Mouse (Mus musculus) gastrocnemius, postnatal 36 days (tissue): ENCODE measurements around the gene Cd300ld5. TPM values are rescaled to one million over a fixed set of nuclear protein-coding genes. Genes with fewer than 3 reads are reported as not detected.
A peak's percentile ranks its signal among the peaks of the same experiment; 100 is the strongest.
"Not testable (repeated sequence)": the region's sequence is repeated elsewhere in the genome, so short reads cannot be mapped to it uniquely, and the experiment has no call there.

Source experiments
- DNase-seq, 2 experiments: peaks; one replicate each; pipeline ENCODE4 v3.0.0; 2022
- intact Hi-C: fragments of 180-260 bp; cut with DNase I; formaldehyde crosslinking; loops from one replicate; pipeline ENCODE4 v1.15.1; 2025
- long read RNA-seq, 2 experiments: library from polyadenylated mRNA; stranded (forward); transcript quantifications; one replicate each; pipeline ENCODE4 v2.0.0; 2021
- total RNA-seq, 2 experiments: library from RNA; stranded (reverse); gene quantifications; 2 replicates each; pipeline ENCODE4 v1.2.3; 2021

Gene Cd300ld5
- total RNA-seq, result 1 to 10 TPM in 1 of 2 experiments, not detected in 1; 2.4 TPM
- long read RNA-seq, experiment 1, result 0 reads
- long read RNA-seq, experiment 2, result 0 reads

GRCm38 (mm10) chr11:115037669-115038068 lies at the start of gene Cd300ld5:
Gene Cd300ld5, minus strand, starts transcription at chr11:115037769.
- intact Hi-C loops, DNase-seq: not testable (repeated sequence)

GRCm38 (mm10) chr11:115086213-115086612 lies 48.6 kb upstream of the Cd300ld5 start:
- DNase-seq, result no peak
- intact Hi-C loops, result loop anchor here (10.0 kb wide), 1 partner anchor 179 kb away; the partner anchor contains the start of gene Grin2c

DNA sequence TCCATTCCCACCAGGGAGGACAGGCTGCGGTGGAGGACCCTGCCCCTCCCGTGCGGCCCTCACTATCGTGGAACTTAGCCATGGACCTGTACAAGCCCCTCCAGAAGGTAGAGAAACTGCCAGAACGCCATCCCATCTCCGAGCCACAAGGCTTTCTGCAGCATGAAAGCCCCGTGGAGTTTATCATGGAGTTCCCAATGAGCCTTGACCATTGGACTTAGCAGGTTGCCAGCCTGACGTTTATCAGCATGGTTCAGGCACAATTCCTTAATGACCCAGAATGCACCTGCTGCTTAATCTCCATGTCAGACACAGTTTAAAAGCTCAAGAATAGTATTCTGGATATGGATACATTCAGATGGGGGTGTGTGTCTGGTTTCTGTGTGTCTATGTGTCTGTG lies 47.5 kb upstream of the Cd300ld5 start:
- no peak for DNase-seq
- intact Hi-C loops, result loop anchor here (10.0 kb wide), 1 partner anchor 180 kb away; the partner anchor contains the start of gene Grin2c

- intact Hi-C loops, result loop anchor here (10.0 kb wide), 1 partner anchor 180 kb away; the partner anchor contains the start of gene Grin2c
- no peak for DNase-seq
Measured at GRCm38 (mm10) chr11:115084595-115084994, 47.0 kb upstream of the Cd300ld5 start.

- intact Hi-C loops, result loop anchor here (1.0 to 10.0 kb wide), 2 partner anchors 70 to 181 kb away; partner anchors contain the start of gene Grin2c
- peak; percentile 29 to 54 for DNase-seq
Measured at GRCm38 (mm10) chr11:115083376-115084139, 46.0 kb upstream of the Cd300ld5 start.

GRCm38 (mm10) chr11:115082196-115082595 lies 44.6 kb upstream of the Cd300ld5 start:
- intact Hi-C loops, result loop anchor here (10.0 kb wide), 1 partner anchor 183 kb away; the partner anchor contains the start of gene Grin2c
- no peak for DNase-seq

DNA sequence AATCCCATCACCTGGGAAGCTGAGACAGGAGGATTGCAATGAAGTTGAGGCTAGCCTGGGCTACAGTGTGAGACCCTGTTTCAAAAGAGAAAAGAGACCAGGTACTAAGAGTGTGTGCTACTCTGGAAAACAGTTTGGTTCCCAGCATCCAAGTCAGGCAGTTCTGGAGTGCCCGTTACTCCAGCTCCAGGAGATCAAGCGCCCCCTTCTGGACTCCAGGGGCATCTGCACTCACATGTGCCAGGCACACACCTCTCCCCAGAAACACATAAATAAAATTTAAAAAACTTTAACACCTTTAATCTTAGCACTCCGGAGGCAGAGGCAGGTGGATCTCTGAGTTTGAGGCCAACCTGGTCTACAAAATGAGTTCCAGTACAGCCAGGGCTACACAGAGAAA lies 43.8 kb upstream of the Cd300ld5 start:
- no peak for DNase-seq
- intact Hi-C loops, result loop anchor here (10.0 kb wide), 1 partner anchor 183 kb away; the partner anchor contains the start of gene Grin2c

GRCm38 (mm10) chr11:115080886-115081285 lies 43.3 kb upstream of the Cd300ld5 start:
- intact Hi-C loops, result loop anchor here (10.0 kb wide), 1 partner anchor 184 kb away; the partner anchor contains the start of gene Grin2c
- DNase-seq, result peak in 1 of 2 experiments; percentile 33

DNA sequence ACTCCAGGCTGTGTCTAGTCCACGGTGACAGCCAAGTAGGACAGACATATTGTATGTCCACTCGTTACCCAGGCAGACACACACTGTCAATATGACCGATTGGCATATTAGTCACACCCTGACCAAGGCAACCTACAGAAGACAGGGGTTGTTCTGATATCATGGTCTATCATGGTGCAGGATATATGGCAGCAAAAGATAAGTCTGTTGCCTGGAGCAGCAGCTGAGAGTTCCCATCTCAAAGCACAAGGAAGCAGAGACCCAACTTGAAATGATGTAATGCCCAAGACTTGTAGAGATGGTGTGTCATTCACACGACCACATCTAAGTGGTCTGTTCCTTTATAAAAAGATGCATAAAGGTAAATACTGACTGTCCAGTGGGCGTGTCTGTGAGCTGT lies 41.1 kb upstream of the Cd300ld5 start:
- DNase-seq, result no peak
- intact Hi-C loops, result no loop called here

DNA sequence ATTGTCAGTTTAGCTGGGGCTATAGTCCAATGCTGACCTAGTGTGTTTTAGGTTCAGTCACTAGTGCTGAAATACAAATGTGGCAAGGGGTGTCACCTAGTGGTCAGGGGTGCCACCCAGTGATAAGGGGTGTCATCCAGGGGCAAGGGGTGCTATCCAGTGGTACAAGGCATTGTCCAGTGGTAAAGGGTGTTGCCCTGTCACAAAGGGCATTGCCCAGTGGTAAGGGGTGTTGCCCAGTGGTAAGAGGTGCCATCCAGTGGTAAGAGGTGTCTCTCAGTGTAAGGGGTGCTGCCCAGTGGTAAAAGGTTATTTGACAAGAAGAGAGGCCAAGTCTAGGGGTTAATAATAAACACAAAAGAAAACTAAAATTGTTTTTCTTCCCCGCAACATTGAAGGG lies 39.9 kb upstream of the Cd300ld5 start:
- DNase-seq, result no peak
- intact Hi-C loops, result no loop called here

GRCm38 (mm10) chr11:115075859-115076258 lies 38.3 kb upstream of the Cd300ld5 start:
- DNase-seq, result no peak
- intact Hi-C loops, result no loop called here

DNA sequence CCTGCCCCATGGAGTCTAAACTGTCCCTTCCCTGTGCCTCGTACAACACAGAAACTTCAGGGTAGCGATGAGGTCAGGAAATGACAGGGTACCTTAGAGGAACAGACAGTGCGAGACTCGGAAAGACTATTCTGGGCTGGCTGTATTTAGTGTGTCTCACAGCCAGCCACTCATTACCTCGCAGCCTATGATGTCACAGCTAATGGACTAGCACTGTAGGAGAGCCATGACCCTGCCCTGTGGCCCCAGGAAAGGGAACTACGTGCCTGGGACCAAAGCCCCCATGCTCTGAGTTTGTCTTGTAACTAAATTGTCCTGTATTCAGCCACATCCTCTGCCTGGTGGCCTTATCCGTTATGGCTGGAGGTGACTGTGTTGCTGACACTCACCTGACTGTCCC lies 37.8 kb upstream of the Cd300ld5 start:
- intact Hi-C loops, result no loop called here
- DNase-seq, result no peak

- no peak for DNase-seq
- intact Hi-C loops, result no loop called here
Measured at GRCm38 (mm10) chr11:115073002-115073401, 35.4 kb upstream of the Cd300ld5 start.

GRCm38 (mm10) chr11:115071631-115072294 lies 34.2 kb upstream of the Cd300ld5 start:
- intact Hi-C loops, result no loop called here
- peak in 1 of 2 experiments; percentile 19 for DNase-seq

DNA sequence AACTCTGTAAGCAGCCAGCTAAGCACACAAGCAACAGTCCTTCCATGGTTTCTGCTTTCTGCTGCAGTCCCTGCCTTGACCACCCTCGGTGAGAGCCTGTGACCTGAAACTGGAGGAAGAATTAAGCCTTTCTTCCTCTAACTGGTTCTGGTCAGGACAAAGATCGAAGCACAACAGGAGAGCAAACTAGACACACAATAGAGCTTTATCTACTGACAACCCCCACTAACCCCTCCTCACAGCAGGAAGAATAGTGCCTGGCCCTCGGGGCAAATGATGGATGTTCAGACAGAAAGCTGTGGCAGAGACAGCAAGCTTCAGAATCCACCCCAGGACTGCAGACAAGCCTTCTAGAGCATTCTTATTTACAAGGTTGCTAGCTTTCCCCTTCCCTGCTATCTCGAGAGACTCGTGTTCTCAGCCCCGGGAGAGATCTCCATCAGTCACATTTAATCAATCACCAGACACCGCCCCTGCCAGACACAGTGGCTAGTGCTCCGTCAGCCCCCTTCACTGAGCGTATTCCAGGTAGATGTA lies 33.5 kb upstream of the Cd300ld5 start:
- no peak for DNase-seq
- intact Hi-C loops, result no loop called here

DNA sequence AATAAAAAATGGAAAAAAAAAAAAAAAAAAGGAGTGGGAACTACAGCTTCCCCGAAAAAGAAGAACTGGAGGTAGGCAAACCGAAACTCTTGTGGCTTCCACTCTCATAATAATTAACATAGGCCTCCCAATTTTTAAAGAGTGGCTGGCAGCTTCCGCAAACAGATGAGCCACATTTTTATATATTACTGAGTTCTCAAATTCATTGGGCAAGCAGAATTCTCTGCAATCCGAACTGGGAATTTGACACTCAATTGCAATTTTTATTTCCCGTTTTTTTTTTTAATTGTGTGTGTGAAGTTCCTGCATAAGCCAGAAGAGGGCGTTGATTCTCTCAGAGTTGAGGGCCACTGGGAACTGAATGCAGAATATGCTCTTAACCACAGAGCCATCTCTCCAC lies 29.2 kb upstream of the Cd300ld5 start:
- DNase-seq, result no peak
- intact Hi-C loops, result no loop called here

DNA sequence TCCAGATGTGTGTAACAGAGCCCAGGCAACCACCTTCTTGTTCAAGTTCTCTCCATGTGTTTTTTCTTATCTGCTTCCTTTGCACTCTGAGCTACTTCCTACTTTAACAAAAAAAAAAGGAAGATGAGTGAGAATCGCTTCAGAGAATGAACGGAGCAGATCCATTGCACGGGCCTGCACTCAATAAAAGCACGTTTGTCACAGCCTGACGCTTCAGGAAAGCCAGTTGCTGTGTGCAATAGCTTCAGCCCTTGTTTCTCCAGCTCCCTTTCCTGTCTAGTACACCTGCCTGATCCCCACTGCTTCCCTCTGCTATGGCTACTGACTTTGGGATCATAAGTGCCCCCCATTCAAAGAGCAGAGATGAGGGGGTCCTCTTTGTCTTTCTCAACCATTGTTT lies 24.5 kb upstream of the Cd300ld5 start, which contains the start of gene Cd300e:
Gene Cd300e, minus strand, starts transcription at position 101 of the 400 bp plus-strand sequence.
- intact Hi-C loops, result no loop called here
- DNase-seq, result no peak

GRCm38 (mm10) chr11:115059797-115060196 lies 22.2 kb upstream of the Cd300ld5 start:
- intact Hi-C loops, result no loop called here
- no peak for DNase-seq

DNA sequence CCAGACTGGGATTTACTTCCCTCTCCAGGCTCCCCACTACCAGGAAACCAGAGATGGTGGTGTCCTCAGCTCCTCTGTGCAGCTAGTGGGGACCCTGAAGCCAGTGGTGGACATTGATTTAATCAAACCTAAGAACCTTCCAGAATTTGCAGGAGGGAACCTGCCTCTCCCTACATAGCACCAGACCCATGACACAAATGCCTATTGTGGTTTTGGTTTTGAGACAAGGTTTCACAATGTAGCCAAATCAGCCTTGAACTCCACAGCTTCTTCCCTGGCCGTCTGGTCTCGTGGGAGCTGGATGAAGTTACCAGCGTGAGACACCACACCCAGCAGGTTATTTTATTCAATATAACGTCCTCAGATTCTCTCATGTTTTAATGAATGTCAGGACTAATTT lies 21.1 kb upstream of the Cd300ld5 start:
- intact Hi-C loops, result no loop called here
- no peak for DNase-seq

GRCm38 (mm10) chr11:115054537-115054936 lies 17.0 kb upstream of the Cd300ld5 start:
- intact Hi-C loops, result no loop called here
- DNase-seq, result no peak

DNA sequence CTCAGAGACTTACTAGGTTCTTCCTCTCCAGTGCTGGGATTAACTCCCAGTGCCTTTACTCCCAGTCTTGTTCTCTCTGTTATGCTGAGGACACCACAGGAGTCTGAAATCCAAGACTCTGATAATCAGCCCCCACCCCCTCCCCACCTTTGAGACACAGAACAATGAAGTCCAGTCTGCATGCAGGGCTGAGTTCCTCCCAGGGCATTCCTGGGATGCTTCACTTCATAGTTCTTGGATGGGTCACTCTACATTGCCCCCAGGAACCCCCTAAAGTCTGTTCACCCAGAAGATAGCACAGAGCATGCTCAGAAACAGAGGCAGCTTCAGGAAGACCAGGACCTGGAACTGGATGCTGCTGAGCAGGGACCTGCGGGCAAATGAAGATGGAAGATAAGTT lies 15.4 kb upstream of the Cd300ld5 start:
- no peak for DNase-seq
- intact Hi-C loops, result no loop called here
